Mouse (Mus musculus) spleen, postnatal 10 days (tissue): ENCODE measurements around the gene Gm21852.
"Not testable (repeated sequence)": the region's sequence is repeated elsewhere in the genome, so short reads cannot be mapped to it uniquely, and the experiment has no call there.

Experiments
- DNase-seq, 2 experiments: peaks; one replicate each; pipeline ENCODE4 v3.0.0; 2021 to 2022; ENCODE audit warnings: low spot score in 2 of 2

The Gm21852 gene

GRCm38 (mm10) chrY:40651896-40652295, at the start of gene Gm21852:
Gm21852 (minus strand) TSS chrY:40651996.
- DNase-seq, result not testable (repeated sequence)
